Mouse (Mus musculus): ENCODE measurements around the gene Cry2. TPM values are rescaled to one million over a fixed set of nuclear protein-coding genes. Genes with fewer than 3 reads are reported as not detected.

The Cry2 gene
- polyA plus RNA-seq, 3 experiments from 2014 or later: 3.5 to 10.2 (median 6.9) TPM

DNA sequence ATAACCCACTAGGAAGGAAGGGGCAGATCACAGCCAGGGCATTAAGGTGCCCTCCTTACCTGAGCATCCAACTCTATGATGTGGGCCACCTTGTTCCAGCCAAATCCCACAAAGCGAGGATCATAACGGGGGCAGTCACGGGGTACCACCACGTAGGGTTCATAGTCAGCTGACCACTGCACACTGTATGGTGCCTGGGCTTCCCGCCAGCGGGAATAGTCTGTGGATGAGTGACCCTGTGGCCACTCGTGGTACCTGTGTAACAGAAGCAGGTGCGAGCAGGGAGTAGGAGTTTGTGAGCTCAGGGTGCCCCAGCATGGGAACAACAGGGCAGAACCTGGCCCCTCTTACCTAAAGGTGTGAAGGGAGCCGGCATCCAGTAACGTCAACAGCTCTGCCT, 68.3 kb downstream of the Cry2 start:
- no peak for ATAC-seq

- ATAC-seq: no peak
Observed at GRCm38 (mm10) chr2:92364086-92364485, 69.8 kb downstream of the Cry2 start.

- no peak for ATAC-seq
Observed at GRCm38 (mm10) chr2:92362571-92363228, 71.1 kb downstream of the Cry2 start.

- ATAC-seq: no peak
Observed at GRCm38 (mm10) chr2:92361795-92362194, 72.0 kb downstream of the Cry2 start.

- ATAC-seq: no peak
Observed at GRCm38 (mm10) chr2:92360893-92361292, 73.0 kb downstream of the Cry2 start.

DNA sequence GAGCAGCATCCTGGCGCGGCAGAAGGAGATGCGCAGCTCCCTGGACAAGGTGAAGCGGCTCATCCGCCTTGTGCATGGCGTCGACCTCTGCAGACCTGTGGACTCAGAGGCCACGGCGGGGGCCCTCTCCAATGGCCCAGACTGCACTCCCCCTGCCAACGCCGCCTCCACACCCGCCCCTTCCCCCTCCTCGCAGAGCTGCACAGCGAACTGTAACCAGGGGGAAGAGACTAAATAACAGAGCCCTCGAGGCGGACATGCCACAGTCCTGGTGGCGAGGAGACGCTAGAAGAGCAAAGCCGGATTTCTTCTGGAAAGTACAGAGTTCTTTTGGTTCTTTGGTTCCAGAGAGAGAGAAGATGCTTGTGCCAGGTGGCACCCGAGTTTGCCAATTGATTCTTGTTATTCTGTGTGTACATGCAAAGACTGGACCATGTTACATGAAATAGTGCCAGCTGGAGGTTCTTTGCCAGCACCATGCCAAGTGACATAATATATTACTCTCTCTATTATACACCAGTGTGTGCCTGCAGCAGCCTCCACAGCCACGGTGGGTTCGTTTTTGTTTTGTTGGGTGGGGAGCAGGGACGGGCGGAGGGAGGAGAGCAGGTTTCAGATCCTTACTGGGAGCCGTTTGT, 73.5 kb downstream of the Cry2 start:
- no peak for ATAC-seq

DNA sequence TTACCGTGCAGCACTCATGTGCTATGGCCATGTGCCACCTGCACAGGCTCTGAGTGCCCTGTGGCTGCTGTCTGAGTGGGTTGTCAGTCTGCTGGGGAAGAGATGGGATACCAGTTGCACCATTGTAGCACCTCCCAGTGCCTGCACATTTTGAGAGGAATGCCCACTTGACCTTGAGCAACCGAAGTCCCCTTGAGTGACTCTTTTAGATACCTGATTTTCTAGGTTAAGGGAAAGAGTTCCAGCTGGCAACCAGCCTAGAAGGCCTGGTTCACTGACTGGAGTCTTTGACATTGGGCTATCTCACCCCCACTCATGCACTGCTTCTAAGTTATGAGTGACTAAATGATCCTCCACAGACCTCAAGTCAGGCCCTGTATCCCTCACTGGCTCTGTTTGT, 74.5 kb downstream of the Cry2 start:
- ATAC-seq: no peak

- no peak for ATAC-seq
Observed at GRCm38 (mm10) chr2:92354224-92354623, 79.6 kb downstream of the Cry2 start.

Other genes with a start within 250 kb of the Cry2 start
- 10 to 100 TPM; 42.8 to 53.8 (median 53.3) TPM for gene Pex16, start 59.4 kb downstream of the Cry2 start, polyA plus RNA-seq (2017; shearing (Covaris generic))
- gene Large2, start 59.2 kb downstream of the Cry2 start, polyA plus RNA-seq (2017; shearing (Covaris generic)): 1 to 10 TPM in 1 of 3 experiments, under 1 TPM in 1, not detected in 1; 0.23 to 1.3 TPM
- gene 1700029I15Rik, start 51.5 kb downstream of the Cry2 start, polyA plus RNA-seq (2017; shearing (Covaris generic)): 1 to 10 TPM; 3.2 to 3.7 (median 3.7) TPM
- under 1 TPM; 0.43 to 0.92 (median 0.82) TPM for gene Mapk8ip1, start 32.8 kb downstream of the Cry2 start, polyA plus RNA-seq (2017; shearing (Covaris generic))
- gene Slc35c1, start 26.5 kb upstream of the Cry2 start, polyA plus RNA-seq (2017; shearing (Covaris generic)): 10 to 100 TPM; 35.1 to 53.1 (median 38.8) TPM
- gene Chst1, start 165.7 kb upstream of the Cry2 start, polyA plus RNA-seq (2017; shearing (Covaris generic)): not detected

All from inflammation-experienced regulatory T-cells, adult 6 months (primary cell).